Mouse (Mus musculus) megakaryocyte, embryonic 14.5 days (primary cell): ENCODE results near the gene Tifa.

Experiments
- FLI1 ChIP-seq: IDR thresholded peaks from 2 replicates; pipeline ENCODE4 v1.6.1; 2012; ENCODE audit warnings: low read length, inconsistent platforms, mixed read lengths
- GATA1 ChIP-seq: IDR thresholded peaks from 3 replicates; pipeline ENCODE4 v1.6.1; 2012; ENCODE audit warnings: mixed read lengths, low read length, inconsistent platforms, borderline replicate concordance

GRCm38 (mm10) chr3:127745911-127746640, 43.5 kb upstream of the Tifa start:
- TF ChIP-seq GATA1: no peak
- no peak for TF ChIP-seq FLI1
